Mouse (Mus musculus) G1E (cell line): Measurements from ENCODE around the gene Cd81.

Experiments
- CTCF ChIP-seq: IDR thresholded peaks from 2 replicates; pipeline ENCODE4 v1.5.1; 2012; ENCODE audit warnings: low read depth, low read length, inconsistent platforms, mixed read lengths
- GATA1 ChIP-seq: IDR thresholded peaks from 2 replicates; pipeline ENCODE4 v1.6.1; 2012; ENCODE audit warnings: borderline replicate concordance, low read length, inconsistent platforms, mixed read lengths
- GATA2 ChIP-seq: IDR thresholded peaks from 2 replicates; pipeline ENCODE4 v1.6.1; 2012; ENCODE audit warnings: low read depth, low read length, inconsistent platforms, borderline replicate concordance
- POLR2AphosphoS5 ChIP-seq: IDR thresholded peaks from 2 replicates; pipeline ENCODE4 v1.6.1; 2012; ENCODE audit warnings: low read depth, low read length, inconsistent platforms; ENCODE audit not compliant: insufficient replicate concordance
- TAL1 ChIP-seq: conservative IDR thresholded peaks from 2 replicates; pipeline ENCODE4 v1.6.1; 2012; ENCODE audit warnings: low read depth, low read length, inconsistent platforms, mixed read lengths

GRCm38 (mm10) chr7:143042897-143043300 is 9.6 kb upstream of the Cd81 start:
- no peak for TF ChIP-seq CTCF
- TF ChIP-seq POLR2AphosphoS5: no peak
- TF ChIP-seq GATA1: no peak
- no peak for TF ChIP-seq TAL1
- TF ChIP-seq GATA2: no peak
